Mouse (Mus musculus): ENCODE data around the gene Gm20696. TPM values are rescaled to one million over a fixed set of nuclear protein-coding genes. Genes with fewer than 3 reads are reported as not detected.

Gene Gm20696
- polyA plus RNA-seq, 1 experiment from 2014 or later = 1.4 TPM

- Histone ChIP-seq H3K4me1 (replicated peaks; ENCODE audit: control insufficient read depth, insufficient read depth) (peaks cover 3% of the 10 kb centered on the region; the same call in 1 of the 2 replicates), H3K27me3 (ENCODE audit: control insufficient read depth, insufficient read depth, low read length) (no peaks in the 10 kb centered on the region), H3K9me3 (ENCODE audit: control insufficient read depth, low read length) (no peaks in the 10 kb centered on the region), H3K4me2 (replicated peaks; ENCODE audit: low read depth) (no peak overlapping the region), H3K36me3 (ENCODE audit: control insufficient read depth, insufficient read depth, low read length) (no peaks in the 10 kb centered on the region), H3K27ac (replicated peaks) (no peak overlapping the region), H3K4me3 (ENCODE audit: low read depth, low read length) (no peak overlapping the region), H3K9ac (ENCODE audit: low read length) (no peak overlapping the region)
- ATAC-seq (ENCODE audit: low FRiP score, low TSS enrichment) (no peak), DNase-seq (ENCODE audit: low spot score) (no peak)
- WGBS = 36% methylated on average over 8 of the region's 8 CpGs
- TF ChIP-seq CTCF (IDR thresholded peaks at IDR 0.05; ENCODE audit: low read depth) (no peak), EP300 (optimal IDR thresholded peaks at IDR 0.05) (no peak)
Observed at GRCm38 (mm10) chr6:99619964-99620363, 46.6 kb downstream of the Gm20696 start.

GRCm38 (mm10) chr6:99619466-99619865 is 47.1 kb downstream of the Gm20696 start:
- DNase-seq (ENCODE audit: low spot score) = no peak
- TF ChIP-seq CTCF (IDR thresholded peaks at IDR 0.05; ENCODE audit: low read depth) (no peak), EP300 (optimal IDR thresholded peaks at IDR 0.05) (no peak)
- Histone ChIP-seq H3K27me3 (ENCODE audit: control insufficient read depth, insufficient read depth, low read length) (no peaks in the 10 kb centered on the region), H3K27ac (replicated peaks) (no peak overlapping the region), H3K4me2 (replicated peaks; ENCODE audit: low read depth) (no peak overlapping the region), H3K9me3 (ENCODE audit: control insufficient read depth, low read length) (no peaks in the 10 kb centered on the region), H3K4me1 (replicated peaks; ENCODE audit: control insufficient read depth, insufficient read depth) (peaks cover 3% of the 10 kb centered on the region; the same call in 1 of the 2 replicates), H3K4me3 (ENCODE audit: low read depth, low read length) (no peak overlapping the region), H3K9ac (ENCODE audit: low read length) (no peak overlapping the region), H3K36me3 (ENCODE audit: control insufficient read depth, insufficient read depth, low read length) (no peaks in the 10 kb centered on the region)
- WGBS = 21% methylated on average over 8 of the region's 8 CpGs
- no peak for ATAC-seq (ENCODE audit: low FRiP score, low TSS enrichment)

GRCm38 (mm10) chr6:99617867-99618266 is 48.7 kb downstream of the Gm20696 start:
- Histone ChIP-seq H3K4me2 (replicated peaks; ENCODE audit: low read depth) (no peak overlapping the region), H3K27ac (replicated peaks) (no peak overlapping the region)
- 64% methylated on average over 7 of the region's 7 CpGs for WGBS

GRCm38 (mm10) chr6:99617415-99617814 is 49.2 kb downstream of the Gm20696 start:
- DNase-seq (ENCODE audit: low spot score) = no peak
- no peaks in the 10 kb centered on the region for H3K36me3 ChIP-seq (ENCODE audit: control insufficient read depth, insufficient read depth, low read length)
- TF ChIP-seq CTCF (IDR thresholded peaks at IDR 0.05; ENCODE audit: low read depth) (no peak), EP300 (optimal IDR thresholded peaks at IDR 0.05) (no peak)
- no peaks in the 10 kb centered on the region for H3K9me3 ChIP-seq (ENCODE audit: control insufficient read depth, low read length)
- peaks cover 3% of the 10 kb centered on the region; the same call in 1 of the 2 replicates for H3K4me1 ChIP-seq (replicated peaks; ENCODE audit: control insufficient read depth, insufficient read depth)
- H3K4me2 ChIP-seq (replicated peaks; ENCODE audit: low read depth) = no peak overlapping the region
- H3K27me3 ChIP-seq (ENCODE audit: control insufficient read depth, insufficient read depth, low read length) = no peaks in the 10 kb centered on the region
- no peak overlapping the region for H3K27ac ChIP-seq (replicated peaks)
- H3K9ac ChIP-seq (ENCODE audit: low read length) = no peak overlapping the region
- 86% methylated on average over 1 of the region's 1 CpGs for WGBS
- H3K4me3 ChIP-seq (ENCODE audit: low read depth, low read length) = no peak overlapping the region
- ATAC-seq (ENCODE audit: low FRiP score, low TSS enrichment) = no peak

More at GRCm38 (mm10) chr6:99617867-99618266, 48.7 kb downstream of the Gm20696 start:
- ATAC-seq (ENCODE audit: low FRiP score, low TSS enrichment) (no peak), DNase-seq (ENCODE audit: low spot score) (no peak)
- peaks cover 3% of the 10 kb centered on the region; the same call in 1 of the 2 replicates for H3K4me1 ChIP-seq (replicated peaks; ENCODE audit: control insufficient read depth, insufficient read depth)
- H3K4me3 ChIP-seq (ENCODE audit: low read depth, low read length) = no peak overlapping the region
- TF ChIP-seq CTCF (IDR thresholded peaks at IDR 0.05; ENCODE audit: low read depth) = no peak
- no peak for TF ChIP-seq EP300 (optimal IDR thresholded peaks at IDR 0.05)
- no peaks in the 10 kb centered on the region for H3K36me3 ChIP-seq (ENCODE audit: control insufficient read depth, insufficient read depth, low read length)
- no peaks in the 10 kb centered on the region for H3K27me3 ChIP-seq (ENCODE audit: control insufficient read depth, insufficient read depth, low read length)
- H3K9me3 ChIP-seq (ENCODE audit: control insufficient read depth, low read length) = no peaks in the 10 kb centered on the region
- H3K9ac ChIP-seq (ENCODE audit: low read length) = no peak overlapping the region

GRCm38 (mm10) chr6:99615272-99615751 is 51.3 kb downstream of the Gm20696 start:
- TF ChIP-seq EP300 (optimal IDR thresholded peaks at IDR 0.05) (no peak), CTCF (IDR thresholded peaks at IDR 0.05; ENCODE audit: low read depth) (no peak)
- WGBS = 27% methylated on average over 10 of the region's 10 CpGs
- H3K27ac ChIP-seq (replicated peaks) = no peak overlapping the region
- ATAC-seq (ENCODE audit: low FRiP score, low TSS enrichment) (no peak), DNase-seq (ENCODE audit: low spot score) (no peak)
- H3K9ac ChIP-seq (ENCODE audit: low read length) = no peak overlapping the region
- no peaks in the 10 kb centered on the region for H3K36me3 ChIP-seq (ENCODE audit: control insufficient read depth, insufficient read depth, low read length)
- no peaks in the 10 kb centered on the region for H3K9me3 ChIP-seq (ENCODE audit: control insufficient read depth, low read length)
- no peak overlapping the region for H3K4me2 ChIP-seq (replicated peaks; ENCODE audit: low read depth)
- H3K27me3 ChIP-seq (ENCODE audit: control insufficient read depth, insufficient read depth, low read length) = no peaks in the 10 kb centered on the region
- no peak overlapping the region for H3K4me3 ChIP-seq (ENCODE audit: low read depth, low read length)
- H3K4me1 ChIP-seq (replicated peaks; ENCODE audit: control insufficient read depth, insufficient read depth) = peaks cover 6% of the 10 kb centered on the region; the same call in 1 of the 2 replicates

- WGBS = 56% methylated on average over 17 of the region's 17 CpGs
- Histone ChIP-seq H3K27me3 (ENCODE audit: control insufficient read depth, insufficient read depth, low read length) (no peaks in the 10 kb centered on the region), H3K4me1 (replicated peaks; ENCODE audit: control insufficient read depth, insufficient read depth) (peaks cover 6% of the 10 kb centered on the region; the same call in 1 of the 2 replicates), H3K4me3 (ENCODE audit: low read depth, low read length) (no peak overlapping the region), H3K27ac (replicated peaks) (no peak overlapping the region), H3K4me2 (replicated peaks; ENCODE audit: low read depth) (no peak overlapping the region), H3K36me3 (ENCODE audit: control insufficient read depth, insufficient read depth, low read length) (no peaks in the 10 kb centered on the region), H3K9ac (ENCODE audit: low read length) (no peak overlapping the region), H3K9me3 (ENCODE audit: control insufficient read depth, low read length) (no peaks in the 10 kb centered on the region)
- DNase-seq (ENCODE audit: low spot score) (no peak), ATAC-seq (ENCODE audit: low FRiP score, low TSS enrichment) (no peak)
- TF ChIP-seq EP300 (optimal IDR thresholded peaks at IDR 0.05) (no peak), CTCF (IDR thresholded peaks at IDR 0.05; ENCODE audit: low read depth) (no peak)
Observed at GRCm38 (mm10) chr6:99614566-99615271, 51.9 kb downstream of the Gm20696 start.
